In the genomic region with DNA sequence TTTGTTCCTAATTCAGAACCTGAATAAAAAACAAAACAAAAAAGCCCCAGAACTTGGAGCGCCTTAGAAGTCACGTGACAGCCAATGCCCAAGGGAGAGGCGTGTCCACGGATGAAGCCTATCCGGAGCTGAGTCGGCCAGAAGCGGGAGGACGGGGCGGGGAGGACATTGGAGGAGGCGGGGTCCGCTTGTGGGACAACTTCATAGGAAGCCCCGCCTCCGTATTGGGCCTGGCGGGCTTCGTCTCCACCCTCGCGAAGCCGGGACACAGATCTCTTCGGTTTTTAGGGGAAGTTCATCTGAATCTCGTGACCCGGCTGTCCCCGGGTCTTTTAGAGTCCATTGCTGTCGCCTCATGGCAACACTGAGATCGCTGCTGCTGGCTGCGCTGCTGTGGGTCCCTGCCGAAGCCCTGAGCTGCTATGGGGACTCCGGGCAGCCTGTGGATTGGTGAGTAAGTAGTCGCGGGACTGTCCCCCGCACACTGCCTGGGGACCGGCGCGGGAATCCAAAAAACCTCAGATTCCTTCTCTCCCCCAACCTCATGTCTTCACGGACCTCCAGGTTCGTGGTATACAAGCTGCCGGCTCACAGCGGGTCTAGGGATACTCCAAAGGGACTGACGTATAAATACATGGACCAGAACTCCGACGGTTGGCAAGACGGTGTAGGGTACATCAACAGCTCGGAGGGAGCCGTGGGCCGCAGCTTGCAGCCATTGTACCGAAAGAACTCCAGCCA, we compare ENCODE assay signal across 8 mouse cellular contexts. TPM values are rescaled to one million over a fixed set of nuclear protein-coding genes. Genes with fewer than 3 reads are reported as not detected.
DNase-seq lines count a peak whose midpoint lies in the region; ATAC-seq and TF ChIP-seq lines count a peak whose summit lies in the region.

Gene Dnase2a (plus strand): TSS at position 140 of the 741 bp plus-strand sequence.

- H3K9me3 ChIP-seq in E14TG2a.4 (ENCODE audit: low read length): no peaks in the 10 kb centered on the region
- no peaks in the 10 kb centered on the region for H3K9me3 ChIP-seq in forebrain, embryonic 14.5 days (replicated peaks; ENCODE audit: control insufficient read depth, low read length)

- intact Hi-C loops in heart, postnatal 14 days (cut with DNase I): no loop called here

- peak within 1 kb of the TSS; percentile 61 for H3K9ac ChIP-seq in forebrain, embryonic 14.5 days (ENCODE audit: low read length)

- no peak for TF ChIP-seq CTCF in E14TG2a.4 (conservative IDR thresholded peaks at IDR 0.05; ENCODE audit: low read length)
- no peak for TF ChIP-seq CTCF in lung, adult 2 months (IDR thresholded peaks at IDR 0.05; ENCODE audit: insufficient read depth, low read length)

- H3K4me1 ChIP-seq in E14TG2a.4 (replicated peaks; ENCODE audit: low read depth, low read length): peaks cover 69% of the 10 kb centered on the region
- H3K4me1 ChIP-seq in forebrain, embryonic 14.5 days (ENCODE audit: control insufficient read depth, insufficient read depth, low read length): peaks cover 15% of the 10 kb centered on the region
- peaks cover 5% of the 10 kb centered on the region; the same call in 1 of the 2 replicates for H3K4me1 ChIP-seq in lung, adult 2 months (ENCODE audit: control insufficient read depth, insufficient read depth, low read length)

- H3K27me3 ChIP-seq in E14TG2a.4 (ENCODE audit: insufficient read depth, low read length): peaks cover 23% of the 10 kb centered on the region
- peaks cover 8% of the 10 kb centered on the region; the same call in 1 of the 2 replicates for H3K27me3 ChIP-seq in forebrain, embryonic 14.5 days (replicated peaks; ENCODE audit: control insufficient read depth, insufficient read depth, low read length)

- peaks cover 27% of the 10 kb centered on the region for H3K36me3 ChIP-seq in E14TG2a.4 (ENCODE audit: insufficient read depth, low read length)
- H3K36me3 ChIP-seq in forebrain, embryonic 14.5 days (ENCODE audit: control insufficient read depth, insufficient read depth, low read length): peaks cover 33% of the 10 kb centered on the region

- peak; percentile 98 for DNase-seq in c-Kit-positive CD71-positive TER-119-positive erythroid progenitor cells, embryonic 14.5 days (ENCODE audit: low spot score)
- DNase-seq in forebrain, embryonic 14.5 days (ENCODE audit: low spot score): peak; percentile 96
- peak; percentile 95 to 96 for DNase-seq in heart, postnatal 14 days
- peak; percentile 89 for DNase-seq in layer of hippocampus, adult 11-12 months (ENCODE audit: low spot score)
- DNase-seq in lung, adult 2 months: peak; percentile 90
- peak; percentile 83 to 87 for DNase-seq in thymus, adult 18-20 months

- peak; percentile 51; the same call in 1 of the 2 replicates for TF ChIP-seq POLR2A in lung, adult 2 months (IDR thresholded peaks at IDR 0.05; ENCODE audit: borderline replicate concordance, extremely low read depth, low read depth, low read length)

- H3K4me3 ChIP-seq in E14TG2a.4 (replicated peaks; ENCODE audit: low read length): peak within 1 kb of the TSS; percentile 87
- peak within 1 kb of the TSS; percentile 39 for H3K4me3 ChIP-seq in forebrain, embryonic 14.5 days (ENCODE audit: low read depth, low read length)
- H3K4me3 ChIP-seq in lung, adult 2 months (replicated peaks; ENCODE audit: extremely low read depth, low read depth, low read length): peak within 1 kb of the TSS; percentile 75

- 0 out of 2 replicates have a peak within 1 kb of the TSS, but pooled peaks have one; percentile 33 for H3K27ac ChIP-seq in forebrain, embryonic 14.5 days (ENCODE audit: low read depth, low read length)

- ATAC-seq in forebrain, embryonic 14.5 days: peak; percentile 86
- peak; percentile 82 for ATAC-seq in neutrophil, adult 5-6 weeks (ENCODE audit: extremely low read depth, insufficient number of reproducible peaks, low FRiP score, poor library complexity, severe bottlenecking)

- H3K4me2 ChIP-seq in forebrain, embryonic 14.5 days (ENCODE audit: low read length): peak within 1 kb of the TSS; percentile 72

- under 1% methylated on average over 45 of the region's 45 CpGs for WGBS in forebrain, embryonic 14.5 days
- WGBS in lung, adult 2 months: 1% methylated on average over 45 of the region's 45 CpGs

RNA-seq across cellular contexts. Expression of gene Dnase2a, which starts in this region (rescaled TPM):
- polyA plus RNA-seq in forebrain, embryonic 14.5 days (2014; fragmentation: Nextera tagmentation; extraction: Ambion mirVana): 4.8 and 5.5 TPM in 2 replicates
- 1 to 10 TPM; 5.9 to 7.3 TPM for total RNA-seq in heart, postnatal 14 days (2021)
- polyA plus RNA-seq in lung, adult 2 months (2012; rRNA removed): 19.6 and 26.7 TPM in 2 replicates
- total RNA-seq in neutrophil, adult 5-6 weeks (2017): 31.7 and 34.7 TPM in 2 replicates

Comparison
In these comparisons a context has a peak if more than half of its experiments do, and no peak if none do; other contexts are left out.
1. Peak in every context shown above with its lines: DNase-seq, ATAC-seq, H3K4me3 ChIP-seq and H3K27ac ChIP-seq.